Mouse (Mus musculus) naive thymus-derived CD4-positive, alpha-beta T cell, adult 2 months (primary cell): ENCODE results near the gene Mbd3l1.

Source experiments
- DNase-seq: peaks from one replicate; pipeline ENCODE4 v3.0.0-alpha.2; 2011; ENCODE audit warnings: low read depth

Mbd3l1 gene

DNA sequence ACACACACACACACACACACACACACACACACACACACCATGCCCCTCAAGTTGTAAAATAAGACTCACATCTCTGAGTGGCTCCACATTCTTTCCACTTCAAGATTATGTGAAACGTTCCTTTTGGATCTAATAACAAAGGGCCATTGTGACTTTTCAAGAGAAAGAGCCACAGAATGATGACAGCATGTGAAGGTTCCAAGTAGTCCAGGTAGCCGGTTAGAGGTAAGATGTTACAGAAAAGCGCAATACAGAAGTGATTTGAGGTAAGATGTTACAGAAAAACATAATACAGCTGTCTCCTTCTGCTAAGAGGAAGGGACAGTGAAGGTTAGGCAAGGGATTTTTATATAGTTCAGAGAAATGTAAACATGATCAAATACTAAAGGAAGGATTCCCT, at the start of gene Mbd3l1, which contains the start of gene Zfp558:
Mbd3l1 (plus strand) TSS at position 192 of the 400 bp plus-strand sequence.
Zfp558 (minus strand) TSS at position 101 of the 400 bp plus-strand sequence.
- DNase-seq: no peak

DNA sequence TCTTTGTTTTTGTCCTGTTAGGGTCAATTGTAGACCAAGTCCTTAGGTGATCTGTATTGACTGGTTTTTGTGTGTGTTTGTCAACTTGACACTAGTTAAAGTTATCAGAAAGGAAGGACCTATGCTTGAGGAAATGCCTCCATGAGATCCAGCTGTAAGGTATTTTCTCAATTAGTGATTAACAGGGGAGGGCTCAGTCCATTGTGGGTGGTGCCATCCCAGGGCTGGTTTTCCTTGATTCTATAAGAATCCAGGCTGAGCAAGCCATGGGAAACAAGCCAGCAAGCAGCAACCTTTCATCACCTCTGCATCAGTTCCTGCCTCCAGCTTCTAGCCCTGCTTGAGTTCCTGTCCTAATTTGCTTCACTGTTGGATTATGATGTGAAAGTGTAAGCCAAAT, 47.8 kb upstream of the Mbd3l1 start, which contains the start of gene Mbd3l2:
Mbd3l2 (plus strand) TSS at position 301 of the 400 bp plus-strand sequence.
- DNase-seq: no peak

- DNase-seq: no peak
Measured at GRCm38 (mm10) chr9:18431687-18432086, 46.5 kb upstream of the Mbd3l1 start.

DNA sequence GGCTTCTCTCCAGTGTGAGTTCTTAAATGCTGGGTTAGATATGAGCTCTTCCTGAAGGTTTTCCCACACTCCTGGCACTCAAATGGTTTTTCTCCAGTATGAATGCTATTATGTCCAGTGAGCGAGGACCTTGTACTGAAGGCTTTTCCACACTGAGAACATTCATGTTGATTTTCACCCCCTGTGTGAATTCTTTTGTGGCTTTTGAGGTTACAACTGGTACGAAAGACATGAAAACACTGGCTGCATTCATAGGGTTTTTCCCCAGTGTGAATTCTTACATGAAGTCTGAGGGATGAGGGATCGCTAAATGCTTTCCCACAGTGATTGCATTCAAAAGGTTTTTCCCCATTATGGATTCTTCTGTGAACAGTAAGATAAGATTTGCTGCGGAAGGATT, 21.6 kb upstream of the Mbd3l1 start:
- no peak for DNase-seq

GRCm38 (mm10) chr9:18467350-18467749, 10.8 kb upstream of the Mbd3l1 start:
- no peak for DNase-seq

DNA sequence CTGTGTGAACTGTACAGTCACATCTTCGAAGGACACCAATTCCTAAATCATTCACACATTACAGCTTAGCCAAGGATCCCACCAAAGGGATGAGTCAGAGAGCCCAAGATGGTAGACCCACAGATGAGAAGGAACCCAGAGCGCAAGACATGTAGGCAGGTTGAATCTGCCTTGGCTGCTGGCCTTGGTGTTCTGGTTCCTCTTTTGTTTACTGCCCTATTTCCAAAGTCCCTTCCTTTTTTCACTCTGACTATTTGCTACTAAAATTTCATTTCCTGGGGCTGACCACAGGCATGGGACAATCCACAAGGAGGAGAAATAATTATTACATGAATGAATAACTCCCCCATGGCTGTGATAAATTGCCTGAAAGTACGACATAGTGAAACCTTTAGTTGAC, 10.2 kb upstream of the Mbd3l1 start:
- DNase-seq: no peak

- DNase-seq: peak; percentile 81
Measured at GRCm38 (mm10) chr9:18473324-18474128, 4.6 kb upstream of the Mbd3l1 start.

DNA sequence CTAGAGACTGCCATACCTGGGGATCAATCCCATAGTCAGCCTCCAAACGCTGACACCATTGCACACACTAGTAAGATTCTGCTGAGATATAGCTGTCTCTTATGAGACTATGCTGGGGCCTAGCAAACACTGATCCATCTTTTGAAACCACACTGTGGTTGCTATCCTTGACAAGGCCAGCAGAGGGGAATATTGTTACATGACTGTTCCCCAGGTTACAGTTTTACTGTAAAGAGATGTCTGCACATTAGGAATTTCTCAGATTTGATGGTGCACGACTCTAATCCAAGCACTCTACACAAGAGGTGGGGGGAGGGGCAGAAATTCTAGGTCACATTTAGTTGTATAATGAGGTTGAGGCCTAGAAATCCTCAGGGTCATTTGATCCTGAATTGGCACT, 29.9 kb downstream of the Mbd3l1 start:
- no peak for DNase-seq
